Mouse (Mus musculus) G1E (cell line): ENCODE data around the gene Olfr1048.

ENCODE experiments used
- CTCF ChIP-seq: IDR thresholded peaks from 2 replicates; pipeline ENCODE4 v1.5.1; 2012; ENCODE audit warnings: low read depth, low read length, inconsistent platforms, mixed read lengths
- POLR2AphosphoS5 ChIP-seq: IDR thresholded peaks from 2 replicates; pipeline ENCODE4 v1.6.1; 2012; ENCODE audit warnings: low read depth, low read length, inconsistent platforms; ENCODE audit not compliant: insufficient replicate concordance
- TAL1 ChIP-seq: conservative IDR thresholded peaks from 2 replicates; pipeline ENCODE4 v1.6.1; 2012; ENCODE audit warnings: low read depth, low read length, inconsistent platforms, mixed read lengths

DNA sequence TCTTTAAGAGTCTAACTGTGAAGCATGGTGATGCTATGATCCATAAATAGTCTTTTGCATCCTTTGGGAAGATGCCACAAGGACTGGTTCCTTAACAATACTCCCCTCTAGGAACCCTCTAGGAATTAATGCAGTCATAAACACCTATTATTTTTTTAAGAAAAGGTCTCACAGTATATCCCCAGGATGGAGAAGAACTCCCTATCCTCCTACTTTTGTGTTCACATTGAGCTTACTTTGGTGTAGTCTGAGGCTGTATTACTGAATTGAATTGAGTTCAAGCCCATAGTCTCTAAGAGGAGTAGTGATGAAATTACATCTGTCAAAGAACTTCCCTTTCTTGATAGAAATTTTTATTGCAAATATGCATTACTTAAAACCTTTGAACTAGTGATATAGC is 37.2 kb downstream of the Olfr1048 start, which contains the start of gene Olfr1045:
- TF ChIP-seq CTCF (no peak), TAL1 (no peak), POLR2AphosphoS5 (no peak)
